8 mouse cellular contexts compared by ENCODE assay signal in the genomic region with DNA sequence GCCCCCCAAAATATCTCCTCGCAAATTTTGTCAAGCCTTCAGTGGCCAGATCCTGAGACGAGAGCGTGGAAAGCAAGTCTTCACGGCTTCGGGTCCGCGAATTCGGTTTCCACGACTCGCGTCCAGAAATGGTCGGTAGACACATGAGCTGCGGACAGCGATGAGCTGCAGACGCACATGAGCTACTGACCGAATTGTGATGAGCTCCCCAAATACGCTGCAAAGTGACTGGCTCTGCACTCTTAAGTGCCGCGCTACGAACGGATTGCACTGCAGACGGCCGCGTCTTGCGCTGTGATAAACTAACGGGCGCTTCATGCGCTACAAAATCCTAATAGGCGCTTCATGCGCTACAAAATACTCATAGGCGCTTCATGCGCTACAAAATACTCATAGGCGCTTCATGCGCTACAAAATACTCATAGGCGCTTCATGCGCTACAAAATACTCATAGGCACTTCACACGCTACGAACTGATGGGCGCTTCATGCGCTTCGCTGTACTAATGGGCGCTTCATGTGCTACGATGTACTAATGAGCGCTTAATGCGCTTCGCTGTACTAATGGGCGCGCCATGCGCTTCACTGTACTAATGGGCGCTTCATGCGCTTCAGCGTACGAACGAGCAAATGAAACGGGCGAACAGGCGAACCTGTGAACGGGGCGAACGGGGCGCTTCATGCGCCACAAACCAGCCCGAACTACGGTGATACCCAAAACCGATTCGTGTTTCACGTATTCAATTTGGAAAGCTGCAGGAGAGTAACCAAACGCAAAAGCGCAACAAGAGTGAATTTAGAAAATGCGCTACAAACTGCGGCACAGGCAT. TPM values are rescaled to one million over a fixed set of nuclear protein-coding genes. Genes with fewer than 3 reads are reported as not detected.
DNase-seq lines count a peak whose midpoint lies in the region; ATAC-seq and TF ChIP-seq lines count a peak whose summit lies in the region.

No protein-coding gene starts in this region.

- no peaks in the 10 kb centered on the region for H3K27me3 ChIP-seq in embryonic facial prominence, embryonic 13.5 days
- no peaks in the 10 kb centered on the region for H3K27me3 ChIP-seq in heart, embryonic 13.5 days (replicated peaks)
- H3K27me3 ChIP-seq in midbrain, embryonic 16.5 days (ENCODE audit: control insufficient read depth, insufficient read depth, low read depth, low read length), result no peaks in the 10 kb centered on the region
- H3K27me3 ChIP-seq in stomach, postnatal 0 days (ENCODE audit: control insufficient read depth, insufficient read depth, low read length), result no peaks in the 10 kb centered on the region

- TF ChIP-seq EP300 in stomach, postnatal 0 days (optimal IDR thresholded peaks at IDR 0.05), result no peak

- H3K4me3 ChIP-seq in embryonic facial prominence, embryonic 13.5 days, result peak overlapping the region; percentile 53
- peak overlapping the region; percentile 61 for H3K4me3 ChIP-seq in heart, embryonic 13.5 days
- H3K4me3 ChIP-seq in midbrain, embryonic 16.5 days (ENCODE audit: low read depth, low read length), result peak overlapping the region; percentile 55
- H3K4me3 ChIP-seq in stomach, postnatal 0 days (ENCODE audit: low read depth, low read length), result peak overlapping the region; percentile 53

- H3K27ac ChIP-seq in embryonic facial prominence, embryonic 13.5 days, result peak overlapping the region; percentile 75
- H3K27ac ChIP-seq in heart, embryonic 13.5 days (replicated peaks), result peak overlapping the region; percentile 50; the same call in 1 of the 2 replicates
- H3K27ac ChIP-seq in midbrain, embryonic 16.5 days (ENCODE audit: low read length), result peak overlapping the region; percentile 64
- no peak overlapping the region for H3K27ac ChIP-seq in stomach, postnatal 0 days (replicated peaks)

- H3K9ac ChIP-seq in embryonic facial prominence, embryonic 13.5 days, result peak overlapping the region; percentile 65
- peak overlapping the region; percentile 75 for H3K9ac ChIP-seq in heart, embryonic 13.5 days
- peak overlapping the region; percentile 54 for H3K9ac ChIP-seq in midbrain, embryonic 16.5 days (ENCODE audit: low read depth, low read length)
- 0 out of 2 replicates have a peak overlapping the region, but pooled peaks have one; percentile 35 for H3K9ac ChIP-seq in stomach, postnatal 0 days (ENCODE audit: low read length)

- no peak for TF ChIP-seq CTCF in stomach, postnatal 0 days (IDR thresholded peaks at IDR 0.05; ENCODE audit: low read depth)

- H3K4me2 ChIP-seq in embryonic facial prominence, embryonic 13.5 days, result peak overlapping the region; percentile 58
- peak overlapping the region; percentile 77 for H3K4me2 ChIP-seq in heart, embryonic 13.5 days
- H3K4me2 ChIP-seq in midbrain, embryonic 16.5 days (ENCODE audit: low read length), result peak overlapping the region; percentile 72
- H3K4me2 ChIP-seq in stomach, postnatal 0 days (replicated peaks; ENCODE audit: low read depth), result peak overlapping the region; percentile 62

- no peaks in the 10 kb centered on the region for H3K4me1 ChIP-seq in embryonic facial prominence, embryonic 13.5 days
- H3K4me1 ChIP-seq in heart, embryonic 13.5 days, result peaks cover 8% of the 10 kb centered on the region
- peaks cover 2% of the 10 kb centered on the region; the same call in 1 of the 2 replicates for H3K4me1 ChIP-seq in midbrain, embryonic 16.5 days (ENCODE audit: control insufficient read depth, insufficient read depth, low read length)
- H3K4me1 ChIP-seq in stomach, postnatal 0 days (replicated peaks; ENCODE audit: control insufficient read depth, insufficient read depth), result no peaks in the 10 kb centered on the region

- WGBS in embryonic facial prominence, embryonic 13.5 days, result 57% methylated on average over 71 of the region's 71 CpGs
- 50% methylated on average over 71 of the region's 71 CpGs for WGBS in heart, embryonic 13.5 days
- WGBS in midbrain, embryonic 16.5 days, result 52% methylated on average over 71 of the region's 71 CpGs
- WGBS in stomach, postnatal 0 days, result 46% methylated on average over 71 of the region's 71 CpGs

- peaks cover 23% of the 10 kb centered on the region for H3K9me3 ChIP-seq in embryonic facial prominence, embryonic 13.5 days
- H3K9me3 ChIP-seq in heart, embryonic 13.5 days, result peaks cover 29% of the 10 kb centered on the region
- H3K9me3 ChIP-seq in midbrain, embryonic 16.5 days (replicated peaks; ENCODE audit: control insufficient read depth, low read length, poor library complexity, severe bottlenecking), result peaks cover 11% of the 10 kb centered on the region
- no peaks in the 10 kb centered on the region for H3K9me3 ChIP-seq in stomach, postnatal 0 days (ENCODE audit: control insufficient read depth, low read length)

- ATAC-seq in embryonic facial prominence, embryonic 13.5 days (ENCODE audit: insufficient number of reproducible peaks, insufficient read depth, low FRiP score, low TSS enrichment, low read depth), result no peak
- ATAC-seq in heart, embryonic 13.5 days (ENCODE audit: extremely low read depth, insufficient number of reproducible peaks, low FRiP score, low TSS enrichment), result no peak
- peak; percentile 33; the same call in 1 of the 2 replicates for ATAC-seq in midbrain, embryonic 16.5 days
- no peak for ATAC-seq in stomach, postnatal 0 days (ENCODE audit: low FRiP score, low TSS enrichment)

- no peaks in the 10 kb centered on the region for H3K36me3 ChIP-seq in embryonic facial prominence, embryonic 13.5 days
- H3K36me3 ChIP-seq in heart, embryonic 13.5 days, result no peaks in the 10 kb centered on the region
- H3K36me3 ChIP-seq in midbrain, embryonic 16.5 days (ENCODE audit: control insufficient read depth, insufficient read depth, low read length), result no peaks in the 10 kb centered on the region
- no peaks in the 10 kb centered on the region for H3K36me3 ChIP-seq in stomach, postnatal 0 days (ENCODE audit: control insufficient read depth, insufficient read depth, low read length)

- DNase-seq in urinary bladder, postnatal 36 days (ENCODE audit: low spot score in 2 of 2), result peak; percentile 9 to 16
- DNase-seq in urinary bladder, postnatal 25 days (ENCODE audit: low spot score), result no peak
- DNase-seq in kidney, postnatal 10 days, result peak; percentile 34
- peak; percentile 51 for DNase-seq in liver
- DNase-seq in stomach, postnatal 0 days (ENCODE audit: low spot score), result peak; percentile 19

RNA-seq across cellular contexts. Expression of gene Peg10, which starts 0.8 kb away (rescaled TPM):
- polyA plus RNA-seq in embryonic facial prominence, embryonic 13.5 days (2015; fragmentation: Nextera tagmentation; extraction: Ambion mirVana), result 7.6 and 7.8 TPM in 2 replicates
- 2.5 and 2.6 TPM in 2 replicates for polyA plus RNA-seq in heart, embryonic 13.5 days (2015; fragmentation: Nextera tagmentation; extraction: Ambion mirVana)
- polyA plus RNA-seq in midbrain, embryonic 16.5 days (2015; fragmentation: Nextera tagmentation; extraction: Ambion mirVana), result 6.3 and 7.9 TPM in 2 replicates
- polyA plus RNA-seq in stomach, postnatal 0 days (2015; fragmentation: Nextera tagmentation; extraction: Ambion mirVana), result 0.55 and 0.70 TPM in 2 replicates

RNA-seq across cellular contexts. Expression of gene Sgce, which starts 0.9 kb away (rescaled TPM):
- polyA plus RNA-seq in embryonic facial prominence, embryonic 13.5 days (2015; fragmentation: Nextera tagmentation; extraction: Ambion mirVana), result 66.5 and 80.6 TPM in 2 replicates
- 55.9 and 56.9 TPM in 2 replicates for polyA plus RNA-seq in heart, embryonic 13.5 days (2015; fragmentation: Nextera tagmentation; extraction: Ambion mirVana)
- polyA plus RNA-seq in midbrain, embryonic 16.5 days (2015; fragmentation: Nextera tagmentation; extraction: Ambion mirVana), result 61.4 and 65.8 TPM in 2 replicates
- polyA plus RNA-seq in stomach, postnatal 0 days (2015; fragmentation: Nextera tagmentation; extraction: Ambion mirVana), result 45.8 and 50.4 TPM in 2 replicates
